19 mouse cellular contexts compared by ENCODE assay signal in genomic region chr14:61059316-61059945, GRCm38 (mm10).
"Had no signal": no experiment of that assay in that cellular context is flagged by ENCODE, and none has a peak within 500 bp of the region (broad histone marks: within the 10 kb centered on the region; RNA-seq: fewer than 3 reads in every experiment).

No protein-coding gene starts in this region.

- H3K36me3 ChIP-seq: limb, embryonic 12.5 days; limb, embryonic 15.5 days; midbrain, embryonic 10.5 days; midbrain, embryonic 13.5 days; neural tube, embryonic 13.5 days; stomach, embryonic 15.5 days had no signal

- H3K4me3 ChIP-seq: limb, embryonic 12.5 days; limb, embryonic 15.5 days; megakaryocyte, embryonic 14.5 days; midbrain, embryonic 10.5 days; midbrain, embryonic 13.5 days; myocyte; neural tube, embryonic 13.5 days; stomach, embryonic 15.5 days had no signal

- H3K9me3 ChIP-seq: limb, embryonic 12.5 days; limb, embryonic 15.5 days; midbrain, embryonic 10.5 days; midbrain, embryonic 13.5 days; neural tube, embryonic 13.5 days; stomach, embryonic 15.5 days had no signal

- DNase-seq: kidney, adult 9 months; left cerebral cortex, postnatal 4 days; liver, postnatal 0 days; retina, postnatal 1 day; right cerebral cortex, postnatal 25 days; spleen, adult 18-20 months; thymus, postnatal 25 days had no signal

- H3K27ac ChIP-seq: limb, embryonic 12.5 days; limb, embryonic 15.5 days; liver, embryonic 14.5 days; midbrain, embryonic 10.5 days; midbrain, embryonic 13.5 days; neural tube, embryonic 13.5 days; stomach, embryonic 15.5 days had no signal

- H3K9ac ChIP-seq: limb, embryonic 12.5 days; limb, embryonic 15.5 days; liver, embryonic 14.5 days; liver, postnatal 0 days; midbrain, embryonic 13.5 days; neural tube, embryonic 13.5 days; stomach, embryonic 15.5 days had no signal

- ATAC-seq: intestine, postnatal 0 days; liver, postnatal 0 days; midbrain, embryonic 13.5 days; midbrain, embryonic 16.5 days had no signal

- H3K4me2 ChIP-seq: limb, embryonic 12.5 days; limb, embryonic 15.5 days; liver, embryonic 11.5 days; midbrain, embryonic 13.5 days; neural tube, embryonic 13.5 days; stomach, embryonic 15.5 days had no signal

- H3K27me3 ChIP-seq: limb, embryonic 15.5 days had no signal
